Mouse (Mus musculus): ENCODE data around the gene Tgm5.
"Not testable (repeated sequence)": the region's sequence is repeated elsewhere in the genome, so short reads cannot be mapped to it uniquely, and the experiment has no call there.

The Tgm5 gene

DNA sequence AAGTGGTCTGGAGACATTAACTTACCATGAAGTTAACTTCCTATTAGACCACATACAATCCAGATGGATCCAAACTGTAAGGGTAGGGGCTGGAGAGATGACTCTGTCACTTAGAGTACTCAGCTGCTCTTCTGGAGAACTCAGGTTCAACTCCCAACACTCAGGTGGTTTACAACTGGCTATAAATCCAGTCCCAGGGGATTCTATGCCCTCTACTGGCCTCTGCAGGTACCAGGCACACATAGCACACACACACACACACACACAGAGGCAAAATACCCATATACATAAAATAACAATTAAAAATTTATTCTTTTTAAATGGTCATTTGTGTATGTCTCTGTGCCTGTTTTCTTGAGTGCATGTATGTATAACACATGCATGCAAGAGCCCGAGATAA, 46.3 kb downstream of the Tgm5 start:
- DNase-seq = no peak

DNA sequence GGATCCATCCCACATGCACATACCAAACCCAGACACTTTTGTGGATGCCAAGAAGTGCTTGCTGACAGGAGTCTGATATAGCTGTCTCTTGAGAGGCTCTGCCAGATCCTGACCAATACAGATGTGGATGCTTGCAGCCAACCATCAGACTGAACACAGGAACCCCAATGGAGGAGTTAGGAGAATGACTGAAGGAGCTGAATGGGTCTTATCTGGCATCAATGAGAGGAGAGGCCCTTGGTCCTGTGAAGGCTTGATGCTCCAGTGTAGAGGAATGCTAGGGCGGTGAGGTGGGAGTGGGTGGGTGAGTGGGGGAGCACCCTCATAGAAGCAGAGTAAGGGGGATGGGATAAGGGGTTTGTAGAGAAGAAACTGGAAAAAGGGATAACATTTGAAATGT, 46.8 kb downstream of the Tgm5 start:
- DNase-seq = not testable (repeated sequence)

DNA sequence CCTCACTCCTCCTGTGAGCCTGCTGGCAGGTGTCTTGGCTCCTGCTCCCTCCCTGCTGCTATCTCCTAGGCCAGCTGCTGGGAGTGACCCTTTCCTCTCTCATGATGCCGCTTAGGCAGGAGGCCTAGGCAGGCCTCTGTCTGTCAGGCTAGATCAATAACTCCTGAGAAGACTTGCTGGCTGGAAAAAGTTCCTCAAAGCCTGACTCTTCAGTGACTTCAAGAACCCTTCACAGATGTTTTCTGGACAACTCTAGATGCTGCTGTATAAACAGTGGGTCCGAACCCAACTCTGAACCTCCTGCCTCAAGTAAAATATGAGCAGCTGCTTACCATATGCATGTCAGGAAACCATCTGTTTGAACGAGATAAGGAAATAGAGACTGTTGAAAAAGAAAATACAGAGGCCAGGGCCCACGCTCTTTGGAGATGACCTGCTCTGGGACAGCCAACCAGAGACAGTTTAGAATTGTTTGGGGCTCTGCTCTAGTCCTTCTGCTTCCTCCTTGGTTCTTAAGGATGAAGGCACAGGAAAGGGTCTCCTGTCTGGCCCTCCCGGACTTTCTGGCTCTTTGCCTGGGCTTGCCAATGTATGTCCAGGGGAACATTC, 48.8 kb downstream of the Tgm5 start, which contains the start of gene Epb42:
Epb42 (minus strand) TSS at position 340 of the 609 bp plus-strand sequence.
- no peak for DNase-seq

DNA sequence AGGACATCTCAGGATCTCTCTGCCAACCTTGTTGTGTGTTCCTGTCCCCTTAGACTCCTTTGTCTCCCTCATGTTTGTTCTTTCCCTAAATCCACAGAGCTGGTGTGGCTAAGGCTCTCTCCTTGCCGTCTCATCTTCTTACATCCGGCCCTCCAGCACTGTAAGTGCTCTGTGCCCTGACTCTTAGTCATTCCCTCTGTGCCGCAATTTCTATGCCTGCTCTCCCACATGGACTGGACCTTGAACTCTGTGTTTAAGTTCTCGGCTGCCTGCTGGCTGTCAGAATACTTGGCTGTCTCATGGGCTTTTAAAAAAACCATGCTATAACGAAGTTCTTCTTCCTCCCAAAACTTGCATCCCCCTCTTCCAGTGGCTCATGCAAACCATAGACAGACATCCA, 62.7 kb downstream of the Tgm5 start:
- DNase-seq = no peak

DNA sequence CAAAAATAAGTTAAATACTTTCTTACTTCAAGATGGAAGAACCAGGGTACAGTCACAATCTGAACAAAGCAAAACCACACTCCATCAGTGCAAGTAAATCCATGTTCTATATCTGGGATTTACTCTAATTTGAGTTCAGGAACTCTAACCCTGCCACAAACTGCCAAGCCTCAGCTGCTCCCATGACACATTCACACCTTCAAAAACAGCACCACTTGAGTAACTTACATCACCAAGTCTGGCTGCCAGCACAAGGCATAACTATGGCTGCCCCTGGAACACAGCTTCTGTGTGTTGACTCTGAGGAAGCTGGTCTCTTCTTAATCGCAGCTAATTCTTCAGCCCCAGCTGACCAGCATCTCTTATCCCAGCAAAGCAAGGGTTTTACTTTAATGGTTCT, 68.5 kb downstream of the Tgm5 start:
- DNase-seq = no peak

DNA sequence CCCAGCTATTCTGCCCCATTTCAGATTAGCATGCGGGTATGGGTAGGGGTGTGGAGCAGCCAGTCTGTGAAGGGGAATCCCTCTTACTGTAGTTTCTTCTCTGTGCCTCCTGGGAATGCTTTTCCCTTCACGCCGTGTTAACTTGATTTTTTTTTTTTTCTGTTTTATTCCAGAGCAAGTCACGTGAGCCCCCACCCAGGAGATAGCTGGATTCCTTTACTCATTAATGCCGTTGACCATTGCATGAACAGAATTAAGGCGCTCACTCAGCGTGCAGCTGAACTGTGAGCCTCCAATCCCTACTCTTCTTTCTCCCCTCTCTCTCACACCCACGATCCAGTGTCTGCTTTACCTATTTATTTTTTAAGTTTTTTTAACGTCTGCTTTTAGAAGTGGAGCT, 69.4 kb downstream of the Tgm5 start:
- no peak for DNase-seq

DNA sequence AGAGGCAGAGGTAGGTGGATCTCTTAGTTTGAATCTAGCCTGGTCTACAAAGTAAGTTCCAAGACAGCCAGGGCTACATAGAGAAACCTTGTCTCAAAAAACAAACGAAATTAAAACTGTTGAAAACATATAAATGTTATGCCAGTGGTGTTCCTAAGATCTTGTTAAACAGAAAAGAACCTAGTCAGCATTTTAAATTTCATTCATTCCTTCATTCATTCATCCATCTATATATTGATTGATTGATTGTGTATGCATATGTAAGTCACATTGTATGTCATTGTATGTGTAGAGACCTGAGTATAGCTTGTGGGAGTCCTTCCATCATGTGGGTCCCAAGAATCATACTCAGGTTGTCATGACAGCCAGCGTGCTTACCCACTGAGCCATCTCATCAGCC, 70.1 kb downstream of the Tgm5 start:
- DNase-seq = no peak

DNA sequence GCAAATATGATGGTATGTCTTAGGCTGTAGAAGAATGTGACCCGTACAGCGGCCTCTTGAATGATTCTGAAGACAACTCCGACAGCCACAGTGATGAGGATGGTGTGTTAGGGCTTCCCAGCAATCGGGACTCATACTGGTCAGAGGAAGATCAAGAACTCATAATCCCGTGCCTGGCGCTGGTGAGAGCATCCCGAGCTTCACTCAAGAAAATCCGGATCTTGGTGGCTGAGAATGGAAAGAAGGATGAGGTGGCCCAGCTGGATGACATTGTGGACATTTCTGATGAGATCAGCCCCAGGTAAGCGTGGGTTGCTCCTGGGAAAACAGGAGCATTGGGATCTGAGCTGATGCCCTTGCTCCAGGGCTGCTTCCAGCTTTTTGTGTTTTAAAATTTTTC, 73.0 kb downstream of the Tgm5 start:
- DNase-seq = no peak

DNA sequence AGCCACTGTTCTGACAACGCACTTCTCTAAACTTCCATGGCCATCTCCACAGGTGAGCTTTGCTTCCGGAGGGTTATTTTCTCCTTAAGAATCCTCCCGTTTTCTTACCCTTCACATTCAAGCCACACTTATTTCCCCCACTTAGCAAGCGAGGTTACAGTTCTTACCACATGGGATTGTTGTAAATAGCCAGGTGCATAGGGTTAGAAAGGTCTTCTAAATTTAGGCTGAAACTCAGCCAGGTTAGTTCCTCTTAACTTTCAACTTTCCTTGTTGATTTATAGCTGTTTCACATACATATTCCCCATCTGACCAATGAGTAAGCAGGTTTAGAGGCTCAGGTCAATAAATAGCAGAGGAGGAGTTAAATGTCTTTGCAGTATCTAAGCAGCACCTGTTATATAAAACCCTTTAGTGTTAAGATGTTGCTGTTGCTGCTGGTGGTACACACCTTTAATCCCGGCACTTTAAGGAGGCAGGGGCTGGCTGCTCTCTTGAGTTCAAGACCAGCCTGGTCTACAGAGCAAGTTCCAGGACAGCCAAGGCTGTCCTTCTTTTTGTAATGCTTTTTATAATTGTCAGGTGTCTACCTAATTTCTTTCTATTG, 76.5 kb downstream of the Tgm5 start:
- no peak for DNase-seq

DNA sequence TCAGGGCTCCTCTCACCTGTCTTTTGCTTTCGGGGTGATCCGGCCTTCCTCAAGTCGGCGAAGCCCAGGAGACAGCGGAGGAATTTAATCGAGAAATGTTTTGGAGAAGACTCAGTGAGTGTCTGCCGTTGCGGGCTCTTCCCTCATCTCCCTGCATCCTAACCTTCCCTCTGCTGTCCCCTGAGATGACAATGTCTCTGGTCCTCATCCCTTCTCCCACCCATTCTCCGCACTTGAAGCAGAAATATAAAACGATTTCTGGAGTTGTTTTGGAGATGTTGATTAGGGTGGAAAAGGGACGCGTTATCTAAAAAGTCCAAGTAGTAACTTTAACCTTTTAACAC, 77.0 kb downstream of the Tgm5 start:
- DNase-seq = no peak

DNA sequence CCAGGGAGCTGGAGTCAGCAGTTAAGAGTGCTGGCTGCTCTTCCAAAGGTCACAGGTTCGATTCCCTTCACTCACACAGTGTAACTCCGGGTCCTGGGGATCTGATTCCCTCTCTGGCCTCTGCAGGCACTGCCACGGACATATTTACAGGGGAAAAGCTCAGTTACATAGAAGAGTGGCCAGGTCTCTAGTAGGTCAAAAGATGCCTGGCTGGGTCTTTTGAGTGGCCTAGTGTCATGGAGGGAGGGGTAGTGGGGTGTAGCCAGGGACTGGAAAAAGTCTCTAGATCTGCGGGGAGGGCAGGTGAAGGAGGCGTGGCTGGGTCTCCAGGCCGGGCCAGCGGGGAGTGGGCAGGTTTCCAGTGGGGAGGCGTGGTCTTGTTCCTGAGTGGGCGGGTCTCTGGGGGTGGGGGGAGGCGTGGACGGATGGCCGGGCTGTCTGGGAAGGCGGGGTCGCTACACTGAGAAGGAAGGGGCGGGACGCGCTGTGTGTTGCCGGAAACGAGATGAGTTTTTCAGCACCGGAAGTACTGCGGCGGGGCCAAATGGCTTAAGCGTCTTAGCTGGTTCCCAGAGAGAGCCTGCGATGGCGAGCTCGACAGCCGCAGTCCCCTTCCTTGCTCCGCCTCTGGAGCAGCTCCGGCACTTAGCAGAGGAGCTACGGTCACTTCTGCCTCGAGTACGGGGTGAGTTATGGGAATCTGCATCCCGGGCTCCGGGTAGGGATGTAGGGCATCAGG, 77.5 kb downstream of the Tgm5 start, which contains the start of gene Ccndbp1:
Ccndbp1 (plus strand) TSS at position 479 of the 739 bp plus-strand sequence.
- DNase-seq = peak; percentile 94

DNA sequence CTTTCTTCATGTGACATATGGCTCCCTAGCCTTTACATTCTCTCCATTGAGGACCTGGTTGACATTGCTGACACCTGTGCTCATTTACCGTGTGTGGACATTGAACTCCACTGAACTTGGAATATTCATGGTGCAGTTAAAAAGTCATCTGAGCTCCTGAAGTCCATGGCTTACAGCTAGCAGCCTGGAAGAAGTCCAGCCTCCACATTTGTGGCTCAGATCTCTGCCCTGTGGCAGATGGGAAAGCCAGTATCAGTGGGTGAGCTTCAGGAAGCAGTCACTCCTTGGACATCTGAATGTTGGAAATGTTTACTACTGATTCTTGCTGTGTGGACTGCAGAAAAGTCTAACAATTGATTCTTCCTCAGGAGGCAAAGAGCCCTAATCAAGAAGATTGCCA, 78.7 kb downstream of the Tgm5 start:
- no peak for DNase-seq

DNA sequence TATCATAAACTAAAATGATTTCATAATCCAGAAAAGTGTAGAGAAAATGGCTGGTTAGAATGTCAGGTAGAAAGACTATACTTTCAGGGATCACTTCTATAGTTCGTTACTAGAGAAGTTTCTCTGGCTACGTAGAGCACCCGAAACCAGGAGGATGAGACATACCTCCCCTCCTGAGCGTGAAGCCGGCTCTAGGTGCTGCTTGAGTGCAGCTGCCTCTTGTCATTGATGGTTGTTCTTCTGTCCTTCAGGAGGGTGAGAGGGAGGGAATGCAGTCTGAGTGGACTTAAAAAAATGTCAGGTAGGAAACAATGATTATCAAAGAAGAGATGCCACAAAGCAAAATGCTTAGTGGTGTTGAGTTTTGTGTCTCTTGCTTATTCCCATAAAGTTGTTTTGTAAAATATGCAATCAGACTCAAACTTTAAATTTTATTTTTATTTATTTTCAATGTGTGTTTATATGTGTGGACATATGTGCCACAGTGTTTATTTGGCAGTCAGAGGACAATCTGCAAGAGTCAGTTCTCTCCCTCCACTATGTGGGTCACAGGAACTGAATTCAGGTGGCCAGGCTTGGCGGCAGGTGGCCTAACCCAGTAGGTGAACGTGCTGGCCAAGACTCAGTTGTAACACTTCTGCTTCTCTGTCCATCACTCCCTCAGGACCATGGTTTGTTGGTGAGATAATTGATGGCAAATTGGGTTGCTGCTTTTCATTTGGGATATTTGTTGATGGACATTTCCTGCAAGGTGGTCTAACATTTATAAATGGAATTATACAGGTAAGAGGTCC, 81.4 kb downstream of the Tgm5 start:
- no peak for DNase-seq

DNA sequence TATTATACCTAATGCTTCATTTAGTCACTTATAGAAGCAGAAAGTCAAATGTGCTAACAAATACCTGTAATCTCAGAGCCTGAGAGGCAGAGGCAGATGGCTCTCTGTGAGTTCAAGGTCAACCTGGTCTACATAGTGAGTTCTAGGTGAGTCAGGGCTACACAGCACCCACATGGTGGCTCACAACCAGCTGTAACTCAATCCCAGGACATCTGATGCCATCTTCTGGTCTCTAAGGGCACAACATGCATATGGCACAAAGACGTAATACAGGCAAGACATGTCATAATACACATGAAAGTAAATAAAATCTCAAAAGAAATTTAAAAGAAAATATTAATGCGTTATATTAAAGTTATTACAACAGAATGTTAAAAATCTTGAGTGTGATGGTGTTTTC, 82.1 kb downstream of the Tgm5 start:
- no peak for DNase-seq

DNA sequence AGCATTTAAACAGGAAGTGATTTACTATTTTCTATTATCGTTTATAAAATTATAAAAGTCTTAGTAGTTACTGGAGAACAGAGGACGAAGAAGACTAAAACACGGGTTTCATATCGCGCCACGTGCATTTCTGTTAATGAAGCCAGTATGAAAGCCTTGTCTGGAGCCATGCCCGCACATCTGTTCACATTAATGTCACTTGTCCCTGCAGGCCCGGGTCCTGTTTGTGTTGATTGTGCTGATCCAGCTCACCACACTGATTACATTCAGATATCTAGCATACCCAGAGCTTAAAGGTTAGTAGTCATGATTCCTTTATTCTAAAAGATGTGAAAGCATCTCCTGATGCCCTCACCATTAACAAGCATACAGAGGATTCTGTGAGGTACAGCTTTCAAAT, 86.8 kb downstream of the Tgm5 start:
- no peak for DNase-seq

DNA sequence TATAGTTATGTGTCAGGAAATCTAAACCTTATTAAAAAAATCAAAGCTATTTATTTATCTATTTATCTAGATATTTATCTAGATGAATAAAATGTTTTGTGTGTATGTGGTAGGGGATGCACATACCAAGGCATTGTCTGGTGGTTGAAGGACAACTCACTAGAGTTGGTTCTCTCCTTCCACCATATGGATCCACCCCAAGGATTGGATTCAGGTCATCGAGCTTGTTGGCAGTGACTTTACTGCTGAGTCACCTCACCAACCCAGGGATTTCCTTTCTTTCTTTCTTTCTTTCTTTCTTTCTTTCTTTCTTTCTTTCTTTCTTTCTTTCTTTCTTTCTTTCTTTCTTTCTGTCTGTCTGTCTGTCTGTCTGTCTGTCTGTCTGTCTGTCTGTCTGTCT, 89.0 kb downstream of the Tgm5 start:
- not testable (repeated sequence) for DNase-seq
